Mouse (Mus musculus): Measurements from ENCODE around the gene Mapre3. TPM values are rescaled to one million over a fixed set of nuclear protein-coding genes. Genes with fewer than 3 reads are reported as not detected.
A peak's percentile ranks its signal among the peaks of the same experiment; 100 is the strongest.

Mapre3 gene
- total and polyA plus RNA-seq, 2 experiments from 2014 or later, result 55.8 to 137 TPM

DNA sequence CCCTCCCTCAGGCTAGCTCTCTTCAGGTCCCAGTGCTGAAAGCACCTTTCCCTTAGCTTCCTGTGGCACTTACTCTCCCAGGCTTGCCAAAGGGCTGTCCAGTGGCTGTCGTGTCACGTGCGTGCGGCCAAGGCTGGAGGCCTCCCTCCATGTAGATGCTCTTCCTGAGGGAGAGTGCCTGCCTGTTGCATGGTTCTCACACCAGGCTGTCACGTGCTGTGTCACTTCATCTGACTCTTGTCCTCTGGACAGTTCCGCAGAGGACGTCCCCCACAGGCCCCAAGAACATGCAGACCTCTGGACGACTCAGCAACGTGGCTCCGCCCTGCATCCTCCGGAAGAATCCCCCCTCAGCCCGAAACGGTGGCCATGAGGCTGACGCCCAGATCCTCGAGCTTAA lies 49.9 kb downstream of the Mapre3 start:
- WGBS, result 45% methylated on average over 15 of the region's 15 CpGs
- peaks cover 18% of the 10 kb centered on the region for H3K36me3 ChIP-seq (ENCODE audit: insufficient read depth, low read length)

DNA sequence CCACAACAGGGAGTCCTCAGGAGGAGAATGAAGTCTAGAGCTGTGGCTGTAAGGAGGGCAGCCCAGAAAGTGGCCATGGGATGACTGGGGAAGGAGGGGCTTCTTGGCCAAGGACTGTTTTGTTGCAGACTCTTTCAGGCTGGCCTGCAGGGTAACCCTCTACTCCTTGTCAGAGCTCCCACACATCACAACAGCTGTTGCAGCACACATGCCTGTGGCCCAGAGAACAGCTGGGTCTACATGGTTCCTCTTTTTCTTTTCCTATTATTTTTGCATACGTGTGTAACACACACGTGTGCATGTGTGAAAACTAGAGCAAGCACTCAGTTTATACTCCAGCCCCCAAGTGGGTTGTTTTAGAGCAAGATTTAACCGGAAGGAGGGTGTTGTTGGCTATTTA lies 52.4 kb downstream of the Mapre3 start:
- H3K9ac ChIP-seq (replicated peaks; ENCODE audit: low read length), result no peak overlapping the region
- H3K27ac ChIP-seq, result no peak overlapping the region
- 0 out of 2 replicates have a peak, but pooled peaks cover 5% of the 10 kb centered on the region for H3K4me1 ChIP-seq (ENCODE audit: insufficient read depth, low read length)
- H3K36me3 ChIP-seq (ENCODE audit: insufficient read depth, low read length), result peaks cover 28% of the 10 kb centered on the region
- no peaks in the 10 kb centered on the region for H3K27me3 ChIP-seq (ENCODE audit: insufficient read depth, low read length)
- ATAC-seq, result no peak
- 94% methylated on average over 3 of the region's 3 CpGs for WGBS
- no peak for TF ChIP-seq CTCF (IDR thresholded peaks at IDR 0.05; ENCODE audit: low read depth)
- H3K4me3 ChIP-seq (ENCODE audit: low read length), result no peak overlapping the region
- no peak overlapping the region for H3K4me2 ChIP-seq (ENCODE audit: low read depth, low read length)
- H3K9me3 ChIP-seq (ENCODE audit: low read length), result no peaks in the 10 kb centered on the region
- no peak for DNase-seq (ENCODE audit: low spot score)

More for the DNA sequence above, 49.9 kb downstream of the Mapre3 start:
- Histone ChIP-seq H3K9ac (replicated peaks; ENCODE audit: low read length) (no peak overlapping the region), H3K4me2 (ENCODE audit: low read depth, low read length) (no peak overlapping the region), H3K9me3 (ENCODE audit: low read length) (no peaks in the 10 kb centered on the region), H3K4me3 (ENCODE audit: low read length) (no peak overlapping the region), H3K27me3 (ENCODE audit: insufficient read depth, low read length) (no peaks in the 10 kb centered on the region), H3K27ac (no peak overlapping the region), H3K4me1 (ENCODE audit: insufficient read depth, low read length) (no peaks in the 10 kb centered on the region)
- TF ChIP-seq CTCF (IDR thresholded peaks at IDR 0.05; ENCODE audit: low read depth), result no peak
- DNase-seq (ENCODE audit: low spot score) (no peak), ATAC-seq (peak; percentile 4; the same call in 1 of the 2 replicates)

DNA sequence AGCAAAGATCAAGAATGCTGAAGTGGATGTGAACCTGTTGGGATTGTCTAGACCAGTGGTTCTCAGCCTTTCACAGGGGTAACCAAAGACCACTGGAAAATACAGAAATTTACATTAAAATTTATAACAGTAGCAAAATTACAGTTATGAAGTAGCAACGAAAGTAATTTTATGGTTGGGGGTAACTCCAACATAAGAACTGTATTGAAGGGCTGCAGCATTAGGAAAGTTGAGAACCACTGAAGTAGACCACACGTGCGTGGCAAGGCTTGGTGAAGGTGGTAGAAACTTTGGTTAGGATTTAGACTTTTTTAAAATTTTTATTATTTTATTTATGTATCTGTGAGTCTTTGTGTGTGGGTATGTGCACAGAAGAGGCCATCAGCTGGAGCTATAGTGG lies 53.3 kb downstream of the Mapre3 start, which contains the start of gene Tmem214:
Tmem214 (plus strand) TSS at position 301 of the 400 bp plus-strand sequence.
- Histone ChIP-seq H3K4me3 (ENCODE audit: low read length) (no peak within 1 kb of the TSS), H3K4me1 (ENCODE audit: insufficient read depth, low read length) (0 out of 2 replicates have a peak, but pooled peaks cover 5% of the 10 kb centered on the region), H3K27me3 (ENCODE audit: insufficient read depth, low read length) (no peaks in the 10 kb centered on the region), H3K4me2 (ENCODE audit: low read depth, low read length) (peak within 1 kb of the TSS; percentile 82; the same call in 1 of the 2 replicates), H3K9ac (replicated peaks; ENCODE audit: low read length) (no peak within 1 kb of the TSS; the same call in 1 of the 2 replicates), H3K27ac (no peak within 1 kb of the TSS), H3K36me3 (ENCODE audit: insufficient read depth, low read length) (peaks cover 34% of the 10 kb centered on the region), H3K9me3 (ENCODE audit: low read length) (no peaks in the 10 kb centered on the region)
- TF ChIP-seq CTCF (IDR thresholded peaks at IDR 0.05; ENCODE audit: low read depth), result no peak
- DNase-seq (ENCODE audit: low spot score) (no peak), ATAC-seq (no peak)
- 95% methylated on average over 3 of the region's 3 CpGs for WGBS

DNA sequence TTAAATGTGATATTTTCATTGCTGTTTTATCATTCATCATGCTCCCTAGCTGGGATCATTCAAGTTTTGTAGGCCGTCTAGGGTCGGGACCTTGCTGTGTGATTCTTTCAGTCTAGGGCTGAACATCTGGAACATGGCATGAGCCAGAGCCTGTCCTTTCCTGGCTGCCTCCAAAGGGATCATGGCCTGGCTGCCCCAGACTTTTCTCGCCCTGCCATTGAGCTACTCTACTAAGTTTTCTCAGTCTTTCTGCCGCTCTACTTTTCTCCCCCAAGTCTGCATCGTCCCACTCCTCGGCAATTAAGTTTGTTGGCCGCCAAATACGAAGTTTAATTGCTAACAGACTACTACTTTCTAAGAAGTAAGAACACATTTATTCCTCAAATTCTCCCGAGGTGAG lies 54.5 kb downstream of the Mapre3 start:
- ATAC-seq, result peak; percentile 10; the same call in 1 of the 2 replicates

DNA sequence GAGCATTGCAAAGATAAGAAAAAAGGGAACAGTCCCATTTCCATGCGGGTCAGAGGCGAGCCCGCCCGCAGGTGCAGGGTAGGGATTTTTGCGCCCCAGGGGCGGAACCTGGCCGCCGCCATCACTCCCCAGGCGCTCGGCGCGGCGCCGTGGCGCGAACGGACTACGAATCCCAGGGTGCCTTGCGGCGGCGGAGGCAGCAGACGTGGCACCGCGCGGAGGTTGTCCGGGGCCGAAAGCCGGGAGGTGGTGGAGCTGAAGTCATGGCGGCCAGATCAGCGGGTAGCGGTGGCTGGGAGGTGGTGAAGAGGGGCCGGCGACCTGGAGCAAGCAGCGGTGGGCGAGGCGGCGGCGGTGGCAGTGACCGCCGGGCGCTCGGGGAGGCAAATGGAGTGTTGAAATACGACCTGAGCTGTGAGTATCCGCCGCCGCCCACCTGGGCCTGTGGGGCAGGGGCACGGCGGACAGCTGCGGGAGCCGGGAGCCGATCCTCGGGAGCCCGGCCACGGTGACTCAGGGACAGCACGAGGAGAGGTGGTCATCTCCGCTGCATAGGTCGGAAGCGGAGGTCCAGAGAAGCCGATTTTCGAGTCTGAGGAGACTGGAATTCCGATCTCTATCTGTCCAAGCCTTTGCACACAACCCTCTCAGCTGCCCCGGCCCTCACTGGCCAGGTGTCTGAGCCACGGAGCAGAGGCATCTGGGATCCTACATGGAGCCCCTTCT lies 55.1 kb downstream of the Mapre3 start:
- Histone ChIP-seq H3K9ac (replicated peaks; ENCODE audit: low read length) (peak overlapping the region; percentile 91), H3K9me3 (ENCODE audit: low read length) (no peaks in the 10 kb centered on the region), H3K27ac (peak overlapping the region; percentile 78), H3K4me2 (ENCODE audit: low read depth, low read length) (peak overlapping the region; percentile 82), H3K27me3 (ENCODE audit: insufficient read depth, low read length) (no peaks in the 10 kb centered on the region), H3K4me3 (ENCODE audit: low read length) (peak overlapping the region; percentile 87), H3K4me1 (ENCODE audit: insufficient read depth, low read length) (0 out of 2 replicates have a peak, but pooled peaks cover 5% of the 10 kb centered on the region), H3K36me3 (ENCODE audit: insufficient read depth, low read length) (peaks cover 43% of the 10 kb centered on the region)
- peak; percentile 88 for ATAC-seq
- WGBS, result under 1% methylated on average over 61 of the region's 63 CpGs
- DNase-seq (ENCODE audit: low spot score), result peak; percentile 91
- TF ChIP-seq CTCF (IDR thresholded peaks at IDR 0.05; ENCODE audit: low read depth), result no peak

More for the DNA sequence above, 54.5 kb downstream of the Mapre3 start:
- Histone ChIP-seq H3K27ac (peak overlapping the region; percentile 78; the same call in 1 of the 2 replicates), H3K27me3 (ENCODE audit: insufficient read depth, low read length) (no peaks in the 10 kb centered on the region), H3K4me2 (ENCODE audit: low read depth, low read length) (peak overlapping the region; percentile 82), H3K4me1 (ENCODE audit: insufficient read depth, low read length) (0 out of 2 replicates have a peak, but pooled peaks cover 5% of the 10 kb centered on the region), H3K9ac (replicated peaks; ENCODE audit: low read length) (peak overlapping the region; percentile 91), H3K9me3 (ENCODE audit: low read length) (no peaks in the 10 kb centered on the region), H3K36me3 (ENCODE audit: insufficient read depth, low read length) (peaks cover 38% of the 10 kb centered on the region), H3K4me3 (ENCODE audit: low read length) (peak overlapping the region; percentile 87)
- DNase-seq (ENCODE audit: low spot score), result no peak
- 17% methylated on average over 9 of the region's 9 CpGs for WGBS
- no peak for TF ChIP-seq CTCF (IDR thresholded peaks at IDR 0.05; ENCODE audit: low read depth)

DNA sequence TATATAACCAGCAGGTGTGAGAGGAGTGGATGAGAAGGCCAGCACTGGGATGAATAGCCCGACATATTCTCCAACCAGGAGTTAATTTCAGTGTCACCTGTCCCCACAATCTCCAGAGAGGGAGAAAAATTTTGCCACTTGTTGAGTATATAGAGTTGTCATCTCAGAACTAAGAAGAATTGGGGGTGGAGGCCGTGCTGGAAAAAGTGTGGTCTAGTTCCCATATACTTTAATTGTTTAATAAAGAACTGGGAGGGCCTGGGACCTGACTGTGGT lies 55.6 kb downstream of the Mapre3 start:
- H3K4me3 ChIP-seq (ENCODE audit: low read length), result peak overlapping the region; percentile 87
- H3K27ac ChIP-seq, result peak overlapping the region; percentile 78
- no peak for DNase-seq (ENCODE audit: low spot score)
- 24% methylated on average over 2 of the region's 2 CpGs for WGBS
- H3K4me1 ChIP-seq (ENCODE audit: insufficient read depth, low read length), result 0 out of 2 replicates have a peak, but pooled peaks cover 5% of the 10 kb centered on the region
- H3K27me3 ChIP-seq (ENCODE audit: insufficient read depth, low read length), result no peaks in the 10 kb centered on the region
- no peaks in the 10 kb centered on the region for H3K9me3 ChIP-seq (ENCODE audit: low read length)
- peak overlapping the region; percentile 82 for H3K4me2 ChIP-seq (ENCODE audit: low read depth, low read length)
- H3K9ac ChIP-seq (replicated peaks; ENCODE audit: low read length), result peak overlapping the region; percentile 91
- ATAC-seq, result no peak
- H3K36me3 ChIP-seq (ENCODE audit: insufficient read depth, low read length), result peaks cover 42% of the 10 kb centered on the region
- no peak for TF ChIP-seq CTCF (IDR thresholded peaks at IDR 0.05; ENCODE audit: low read depth)

DNA sequence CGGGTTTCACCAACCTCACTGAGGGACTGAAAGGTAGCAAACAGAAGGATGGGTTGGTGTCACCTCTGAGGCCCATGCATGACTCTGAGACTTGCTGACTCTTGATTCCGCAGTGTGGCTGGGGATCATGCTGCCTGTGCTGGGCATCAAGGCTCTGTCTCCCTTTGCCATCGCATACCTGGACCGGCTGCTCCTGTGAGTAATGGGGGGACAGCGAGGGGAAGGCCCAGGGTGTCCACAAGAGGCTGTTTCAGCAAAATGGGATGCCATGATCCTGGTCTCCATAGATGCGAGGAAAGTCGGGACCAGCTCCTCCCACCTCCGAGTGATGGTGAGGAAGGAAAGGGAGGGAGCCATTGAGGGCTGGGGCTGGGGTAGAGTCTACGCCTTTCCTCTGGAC lies 58.1 kb downstream of the Mapre3 start:
- H3K4me2 ChIP-seq (ENCODE audit: low read depth, low read length), result no peak overlapping the region
- no peaks in the 10 kb centered on the region for H3K27me3 ChIP-seq (ENCODE audit: insufficient read depth, low read length)
- 0 out of 2 replicates have a peak, but pooled peaks cover 5% of the 10 kb centered on the region for H3K4me1 ChIP-seq (ENCODE audit: insufficient read depth, low read length)
- no peaks in the 10 kb centered on the region for H3K9me3 ChIP-seq (ENCODE audit: low read length)
- no peak for ATAC-seq
- no peak for DNase-seq (ENCODE audit: low spot score)
- peaks cover 59% of the 10 kb centered on the region for H3K36me3 ChIP-seq (ENCODE audit: insufficient read depth, low read length)
- no peak overlapping the region for H3K9ac ChIP-seq (replicated peaks; ENCODE audit: low read length)
- 95% methylated on average over 9 of the region's 9 CpGs for WGBS
- no peak overlapping the region for H3K27ac ChIP-seq
- H3K4me3 ChIP-seq (ENCODE audit: low read length), result no peak overlapping the region
- no peak for TF ChIP-seq CTCF (IDR thresholded peaks at IDR 0.05; ENCODE audit: low read depth)
